Mouse (Mus musculus) olfactory bulb, adult 2 months (tissue): ENCODE measurements around the gene Sh3pxd2a. TPM values are rescaled to one million over a fixed set of nuclear protein-coding genes. Genes with fewer than 3 reads are reported as not detected.

Experiments used
- H3K27ac ChIP-seq: fragments of 200-500 bp; 2 replicates; pipeline ENCODE4 v1.5.1; 2012; ENCODE audit warnings: low read depth, low read length; ENCODE audit not compliant: insufficient read depth
- H3K4me1 ChIP-seq: fragments of 200-500 bp; 2 replicates; pipeline ENCODE4 v1.6.1; 2012; ENCODE audit warnings: low read length; ENCODE audit not compliant: control insufficient read depth, insufficient read depth
- H3K4me3 ChIP-seq: fragments of 200-500 bp; 2 replicates; pipeline ENCODE4 v1.5.1; 2012; ENCODE audit warnings: mild to moderate bottlenecking, low read depth, low read length, moderate library complexity; ENCODE audit not compliant: insufficient read depth
- CTCF ChIP-seq: fragments of 200-500 bp; IDR thresholded peaks from 2 replicates; pipeline ENCODE4 v1.5.1; 2012; ENCODE audit warnings: low read depth, mild to moderate bottlenecking, low read length, moderate library complexity; ENCODE audit not compliant: insufficient read depth
- POLR2A ChIP-seq: fragments of 200-500 bp; IDR thresholded peaks from 2 replicates; pipeline ENCODE4 v1.6.1; 2012; ENCODE audit warnings: mild to moderate bottlenecking, low read depth, low read length, moderate library complexity; ENCODE audit not compliant: insufficient read depth
- WGBS: fragments of 180-500 bp; shearing (Covaris S2); methylation state at CpG from one replicate; pipeline ENCODE4 v1.1.7; 2018; 5-methylcytosine and 5-hydroxymethylcytosine counted together
- polyA plus RNA-seq: library from polyadenylated mRNA; stranded (reverse); fragments of >200 nt; gene quantifications from 2 replicates; pipeline ENCODE4 v1.2.4, GENCODE M21; 2012; ENCODE audit warnings: low replicate concordance; ENCODE audit not compliant: missing spikeins, insufficient read depth, insufficient read length

The Sh3pxd2a gene
- polyA plus RNA-seq, 1 experiment = not detected

GRCm38 (mm10) chr19:47264322-47265092, 199.7 kb downstream of the Sh3pxd2a start:
- TF ChIP-seq CTCF (peak; percentile 61; the same call in 1 of the 2 replicates), POLR2A (no peak)
- Histone ChIP-seq H3K4me3 (no peak overlapping the region), H3K4me1 (peaks cover 2% of the 10 kb centered on the region), H3K27ac (no peak overlapping the region)
- 44% methylated on average over 11 of the region's 11 CpGs for WGBS

GRCm38 (mm10) chr19:47263621-47264020, 200.6 kb downstream of the Sh3pxd2a start:
- WGBS = 92% methylated on average over 8 of the region's 8 CpGs
- Histone ChIP-seq H3K4me1 (peaks cover 2% of the 10 kb centered on the region), H3K27ac (no peak overlapping the region), H3K4me3 (no peak overlapping the region)
- TF ChIP-seq CTCF (no peak), POLR2A (no peak)

GRCm38 (mm10) chr19:47261196-47261595, 203.0 kb downstream of the Sh3pxd2a start:
- 82% methylated on average over 8 of the region's 8 CpGs for WGBS
- no peak overlapping the region for H3K27ac ChIP-seq
- TF ChIP-seq POLR2A (no peak), CTCF (no peak)

GRCm38 (mm10) chr19:47259581-47259980, 204.6 kb downstream of the Sh3pxd2a start:
- H3K4me1 ChIP-seq = peaks cover 2% of the 10 kb centered on the region
- 33% methylated on average over 4 of the region's 5 CpGs for WGBS
- TF ChIP-seq POLR2A (no peak), CTCF (no peak)
- H3K27ac ChIP-seq = no peak overlapping the region
- no peak overlapping the region for H3K4me3 ChIP-seq

More at GRCm38 (mm10) chr19:47261196-47261595, 203.0 kb downstream of the Sh3pxd2a start:
- H3K4me1 ChIP-seq = peaks cover 2% of the 10 kb centered on the region
- H3K4me3 ChIP-seq = no peak overlapping the region

GRCm38 (mm10) chr19:47255919-47256318, 208.3 kb downstream of the Sh3pxd2a start:
- 81% methylated on average over 6 of the region's 6 CpGs for WGBS

GRCm38 (mm10) chr19:47255036-47255435, 209.2 kb downstream of the Sh3pxd2a start:
- Histone ChIP-seq H3K4me3 (no peak overlapping the region), H3K27ac (no peak overlapping the region), H3K4me1 (peaks cover 10% of the 10 kb centered on the region)
- TF ChIP-seq CTCF (no peak), POLR2A (no peak)
- WGBS = 69% methylated on average over 2 of the region's 2 CpGs

More at GRCm38 (mm10) chr19:47255919-47256318, 208.3 kb downstream of the Sh3pxd2a start:
- Histone ChIP-seq H3K27ac (no peak overlapping the region), H3K4me1 (peaks cover 10% of the 10 kb centered on the region), H3K4me3 (no peak overlapping the region)
- TF ChIP-seq POLR2A = no peak

- Histone ChIP-seq H3K4me3 (peak overlapping the region; percentile 6), H3K27ac (no peak overlapping the region), H3K4me1 (peaks cover 16% of the 10 kb centered on the region)
- 11% methylated on average over 90 of the region's 90 CpGs for WGBS
- TF ChIP-seq CTCF (no peak), POLR2A (no peak)
Observed at GRCm38 (mm10) chr19:47253053-47253628, 211.1 kb downstream of the Sh3pxd2a start.

- Histone ChIP-seq H3K4me1 (peaks cover 16% of the 10 kb centered on the region), H3K4me3 (no peak overlapping the region), H3K27ac (no peak overlapping the region)
- 60% methylated on average over 6 of the region's 6 CpGs for WGBS
- no peak for TF ChIP-seq POLR2A
- TF ChIP-seq CTCF = no peak
Observed at GRCm38 (mm10) chr19:47250931-47251330, 213.3 kb downstream of the Sh3pxd2a start.

GRCm38 (mm10) chr19:47248906-47249568, 215.2 kb downstream of the Sh3pxd2a start:
- TF ChIP-seq POLR2A (no peak), CTCF (no peak)
- Histone ChIP-seq H3K27ac (no peak overlapping the region), H3K4me1 (peaks cover 16% of the 10 kb centered on the region), H3K4me3 (no peak overlapping the region)
- 67% methylated on average over 16 of the region's 16 CpGs for WGBS
